ENCODE assay signal across 8 mouse cellular contexts in the genomic region with DNA sequence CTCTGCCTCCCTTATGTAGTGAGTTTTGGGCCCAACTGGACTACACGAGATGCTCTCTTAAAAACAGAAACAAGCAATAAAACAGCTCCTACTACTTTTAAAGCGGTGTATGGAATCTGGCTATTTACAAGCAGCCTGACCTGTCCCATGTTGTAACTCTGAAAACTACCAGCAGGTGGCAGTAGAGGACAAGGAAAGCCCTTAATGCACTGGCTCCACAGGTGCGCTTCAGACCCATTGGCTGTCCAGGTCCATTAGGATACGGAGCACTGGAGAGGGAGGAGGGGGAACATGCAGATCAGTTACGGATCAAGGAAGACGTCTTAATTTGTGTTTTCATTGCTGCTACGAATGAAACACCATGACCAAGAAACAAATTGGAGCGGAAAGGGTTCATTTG. TPM values are rescaled to one million over a fixed set of nuclear protein-coding genes. Genes with fewer than 3 reads are reported as not detected.
DNase-seq lines count a peak whose midpoint lies in the region; ATAC-seq lines count a peak whose summit lies in the region.

No protein-coding gene starts in this region.

- ATAC-seq in CD4-positive, CD25-positive, alpha-beta regulatory T cell, adult 4 months, result peak; percentile 75

- intact Hi-C loops in heart, postnatal 14 days (cut with DNase I), result loop anchor here (1.0 to 5.0 kb wide), 2 partner anchors 195 to 382 kb away; no protein-coding TSS in a partner anchor

- peak; percentile 91 for DNase-seq in adrenal gland, postnatal 10 days
- DNase-seq in embryo, embryonic 11.5 days (ENCODE audit: low read depth, low spot score), result peak; percentile 80
- DNase-seq in heart, postnatal 14 days, result peak; percentile 78 to 92
- DNase-seq in layer of hippocampus, adult 8-10 months (ENCODE audit: low spot score in 2 of 2), result peak; percentile 71 to 91
- peak; percentile 86 for DNase-seq in lung, postnatal 10 days
- DNase-seq in retina, embryonic 14.5 days (ENCODE audit: low spot score), result peak; percentile 93
- DNase-seq in thymus, postnatal 36 days, result peak; percentile 58 to 72

RNA-seq across cellular contexts. Expression of a gene that starts 19.8 kb away (rescaled TPM):
- polyA plus RNA-seq in CD4-positive, CD25-positive, alpha-beta regulatory T cell, adult 4 months (2017; shearing (Covaris generic)), result under 1 TPM; 0.59 to 0.62 TPM
- total RNA-seq in adrenal gland, postnatal 10 days (2021), result 10 to 100 TPM; 10.1 to 15.2 TPM
- total RNA-seq in heart, postnatal 14 days (2021), result 1 to 10 TPM; 5.9 to 6.7 TPM
- 10 to 100 TPM; 15.6 to 19.8 (median 17.4) TPM for total RNA-seq in layer of hippocampus, adult 8-10 months (2022)

RNA-seq across cellular contexts. Expression of a gene that starts 19.9 kb away (rescaled TPM):
- polyA plus RNA-seq in CD4-positive, CD25-positive, alpha-beta regulatory T cell, adult 4 months (2017; shearing (Covaris generic)), result 100 to 1,000 TPM; 101 to 112 TPM
- total RNA-seq in adrenal gland, postnatal 10 days (2021), result 100 to 1,000 TPM; 102 to 112 TPM
- total RNA-seq in heart, postnatal 14 days (2021), result 10 to 100 TPM; 66.1 to 73.9 TPM
- total RNA-seq in layer of hippocampus, adult 8-10 months (2022), result 10 to 100 TPM; 48.8 to 66.4 (median 52.7) TPM

RNA-seq across cellular contexts. Expression of a gene that starts 20.1 kb away (rescaled TPM):
- polyA plus RNA-seq in CD4-positive, CD25-positive, alpha-beta regulatory T cell, adult 4 months (2017; shearing (Covaris generic)), result 10 to 100 TPM; 24.7 to 35.6 TPM
- total RNA-seq in adrenal gland, postnatal 10 days (2021), result 10 to 100 TPM; 21.9 to 24.6 TPM
- total RNA-seq in heart, postnatal 14 days (2021), result 10 to 100 TPM; 16.9 to 19.3 TPM
- total RNA-seq in layer of hippocampus, adult 8-10 months (2022), result 10 to 100 TPM; 33.7 to 46.0 (median 35.0) TPM

RNA-seq across cellular contexts. Expression of a gene that starts 31.3 kb away (rescaled TPM):
- not detected for polyA plus RNA-seq in CD4-positive, CD25-positive, alpha-beta regulatory T cell, adult 4 months (2017; shearing (Covaris generic))
- under 1 TPM in 1 of 2 experiments, not detected in 1; 0.06 TPM for total RNA-seq in adrenal gland, postnatal 10 days (2021)
- total RNA-seq in heart, postnatal 14 days (2021), result under 1 TPM; 0.33 to 0.41 TPM
- 10 to 100 TPM; 38.2 to 45.7 (median 42.6) TPM for total RNA-seq in layer of hippocampus, adult 8-10 months (2022)

RNA-seq across cellular contexts. Expression of a gene that starts 43.4 kb away (rescaled TPM):
- 1 to 10 TPM; 1.4 to 3.1 TPM for polyA plus RNA-seq in CD4-positive, CD25-positive, alpha-beta regulatory T cell, adult 4 months (2017; shearing (Covaris generic))
- 10 to 100 TPM; 47.6 to 66.2 TPM for total RNA-seq in adrenal gland, postnatal 10 days (2021)
- total RNA-seq in heart, postnatal 14 days (2021), result 10 to 100 TPM; 39.6 to 41.7 TPM
- total RNA-seq in layer of hippocampus, adult 8-10 months (2022), result 10 to 100 TPM; 69.9 to 88.6 (median 84.4) TPM

Comparison
In these comparisons a context has a peak if more than half of its experiments do, and no peak if none do; other contexts are left out.
1. Peak in every context shown above with its lines: DNase-seq and ATAC-seq.